Mouse (Mus musculus) adrenal gland, adult (tissue): ENCODE data around the gene BC051142.

ENCODE experiments used
- DNase-seq, 2 experiments: peaks; one replicate each; pipeline ENCODE4 v3.0.0; 2022 to 2023; ENCODE audit warnings: low spot score in 1 of 2; ENCODE audit not compliant: inconsistent age in 2 of 2

BC051142 gene

GRCm38 (mm10) chr17:34398711-34399393 is at the start of gene BC051142:
Gene BC051142, plus strand, starts transcription at chr17:34398820.
- DNase-seq = peak; percentile 91 to 97

GRCm38 (mm10) chr17:34349429-34349828 is 49.2 kb upstream of the BC051142 start:
- peak; percentile 48 to 90 for DNase-seq

- no peak for DNase-seq
Measured at GRCm38 (mm10) chr17:34354539-34354938, 44.1 kb upstream of the BC051142 start, which contains the start of gene Btnl2. Gene Btnl2, plus strand, starts transcription at chr17:34354822.

- DNase-seq = peak in 1 of 2 experiments; percentile 34
Measured at GRCm38 (mm10) chr17:34354940-34355339, 43.7 kb upstream of the BC051142 start.

GRCm38 (mm10) chr17:34362954-34363546 is 35.6 kb upstream of the BC051142 start:
- no peak for DNase-seq

- DNase-seq = peak in 1 of 2 experiments; percentile 25
Measured at GRCm38 (mm10) chr17:34363676-34364310, 34.8 kb upstream of the BC051142 start.

GRCm38 (mm10) chr17:34365031-34365430 is 33.6 kb upstream of the BC051142 start:
- peak in 1 of 2 experiments; percentile 25 for DNase-seq

GRCm38 (mm10) chr17:34370563-34370962 is 28.1 kb upstream of the BC051142 start:
- no peak for DNase-seq

- no peak for DNase-seq
Measured at GRCm38 (mm10) chr17:34373055-34373709, 25.4 kb upstream of the BC051142 start.

- no peak for DNase-seq
Measured at GRCm38 (mm10) chr17:34376847-34377246, 21.8 kb upstream of the BC051142 start, which contains the start of gene Btnl1. Gene Btnl1, plus strand, starts transcription at chr17:34377132.

GRCm38 (mm10) chr17:34377450-34378209 is 21.0 kb upstream of the BC051142 start:
- DNase-seq = no peak

GRCm38 (mm10) chr17:34378716-34379115 is 19.9 kb upstream of the BC051142 start:
- no peak for DNase-seq

- no peak for DNase-seq
Measured at GRCm38 (mm10) chr17:34379451-34379850, 19.2 kb upstream of the BC051142 start.

- no peak for DNase-seq
Measured at GRCm38 (mm10) chr17:34381876-34382275, 16.7 kb upstream of the BC051142 start.

GRCm38 (mm10) chr17:34383212-34383611 is 15.4 kb upstream of the BC051142 start:
- DNase-seq = no peak

- DNase-seq = no peak
Measured at GRCm38 (mm10) chr17:34384699-34385098, 13.9 kb upstream of the BC051142 start.

- DNase-seq = no peak
Measured at GRCm38 (mm10) chr17:34386656-34387055, 12.0 kb upstream of the BC051142 start.

- peak; percentile 42 to 79 for DNase-seq
Measured at GRCm38 (mm10) chr17:34388513-34388912, 10.1 kb upstream of the BC051142 start.

GRCm38 (mm10) chr17:34391507-34391906 is 7.1 kb upstream of the BC051142 start:
- DNase-seq = no peak

- peak; percentile 41 to 72 for DNase-seq
Measured at GRCm38 (mm10) chr17:34392321-34392720, 6.3 kb upstream of the BC051142 start.

GRCm38 (mm10) chr17:34397357-34397756 is 1.3 kb upstream of the BC051142 start:
- DNase-seq = peak in 1 of 2 experiments; percentile 38
